Mouse (Mus musculus): Measurements from ENCODE around the gene Tmem254c. TPM values are rescaled to one million over a fixed set of nuclear protein-coding genes. Genes with fewer than 3 reads are reported as not detected.
"Not testable (repeated sequence)": the region's sequence is repeated elsewhere in the genome, so short reads cannot be mapped to it uniquely, and the experiment has no call there.

The Tmem254c gene
- total RNA-seq (2021): 1 to 10 TPM; 4.6 to 5.1 TPM
- polyA plus RNA-seq (2012; rRNA removed): not detected in 2 replicates
- long read RNA-seq, partial matches to known transcripts: 0 of 1 reads
- long read RNA-seq, other reads (novel, unspliced or antisense): 0 of 1 reads

DNA sequence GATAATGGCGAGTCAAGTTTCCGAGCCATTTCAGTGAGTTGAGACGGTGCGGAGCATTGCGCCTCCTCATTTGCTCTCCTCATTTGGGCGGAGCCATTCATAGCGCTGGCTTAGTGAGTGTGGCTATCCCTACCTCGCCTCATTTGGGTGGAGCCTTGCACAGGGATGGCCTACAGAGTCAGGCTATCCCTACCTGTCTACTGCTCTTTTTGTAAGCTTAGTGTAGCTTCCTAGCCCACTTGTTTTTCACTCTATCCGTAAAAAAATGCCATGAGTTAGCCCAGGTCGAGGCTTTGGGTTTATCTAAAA, at the start of gene Tmem254c:
Gene Tmem254c (minus strand): TSS at position 31 of the 309 bp plus-strand sequence.
- H3K4me3 ChIP-seq; H3K4me1 ChIP-seq (ENCODE audit: control insufficient read depth, insufficient read depth, low read length); H3K27me3 ChIP-seq (ENCODE audit: control insufficient read depth, insufficient read depth, low read length); H3K27ac ChIP-seq; intact Hi-C loops (cut with DNase I); H3K79me2 ChIP-seq (replicated peaks; ENCODE audit: control insufficient read depth, insufficient read depth, low read length); H3K9ac ChIP-seq (ENCODE audit: low read depth, low read length); H3K36me3 ChIP-seq (ENCODE audit: control insufficient read depth, insufficient read depth, low read length); DNase-seq: not testable (repeated sequence)
- no CpG with 5 or more reads among the region's 10 CpGs for WGBS

- H3K27me3 ChIP-seq (ENCODE audit: control insufficient read depth, insufficient read depth, low read length); H3K4me3 ChIP-seq; H3K79me2 ChIP-seq (replicated peaks; ENCODE audit: control insufficient read depth, insufficient read depth, low read length); intact Hi-C loops (cut with DNase I); H3K27ac ChIP-seq; H3K9ac ChIP-seq (ENCODE audit: low read depth, low read length); DNase-seq; H3K4me1 ChIP-seq (ENCODE audit: control insufficient read depth, insufficient read depth, low read length); H3K36me3 ChIP-seq (ENCODE audit: control insufficient read depth, insufficient read depth, low read length): not testable (repeated sequence)
- WGBS: no CpG with 5 or more reads among the region's 3 CpGs
These were observed 30.5 kb upstream of the Tmem254c start for GRCm38 (mm10) chr14:26097622-26098021.

- H3K36me3 ChIP-seq (ENCODE audit: control insufficient read depth, insufficient read depth, low read length); H3K27me3 ChIP-seq (ENCODE audit: control insufficient read depth, insufficient read depth, low read length); DNase-seq; H3K9ac ChIP-seq (ENCODE audit: low read depth, low read length); H3K27ac ChIP-seq; H3K4me3 ChIP-seq; intact Hi-C loops (cut with DNase I); H3K4me1 ChIP-seq (ENCODE audit: control insufficient read depth, insufficient read depth, low read length); H3K79me2 ChIP-seq (replicated peaks; ENCODE audit: control insufficient read depth, insufficient read depth, low read length): not testable (repeated sequence)
- no CpG with 5 or more reads among the region's 1 CpGs for WGBS
These were observed 14.8 kb upstream of the Tmem254c start, which contains the start of gene Cphx3 for GRCm38 (mm10) chr14:26081997-26082396. Gene Cphx3 (plus strand): TSS chr14:26082297.

- WGBS: no CpG with 5 or more reads among the region's 6 CpGs
- H3K4me3 ChIP-seq; H3K27ac ChIP-seq; DNase-seq; H3K79me2 ChIP-seq (replicated peaks; ENCODE audit: control insufficient read depth, insufficient read depth, low read length); H3K36me3 ChIP-seq (ENCODE audit: control insufficient read depth, insufficient read depth, low read length); H3K27me3 ChIP-seq (ENCODE audit: control insufficient read depth, insufficient read depth, low read length); H3K9ac ChIP-seq (ENCODE audit: low read depth, low read length); intact Hi-C loops (cut with DNase I); H3K4me1 ChIP-seq (ENCODE audit: control insufficient read depth, insufficient read depth, low read length): not testable (repeated sequence)
These were observed 14.1 kb upstream of the Tmem254c start, which contains the start of gene Cphx2 for GRCm38 (mm10) chr14:26081216-26081615. Gene Cphx2 (plus strand): TSS chr14:26081516.

GRCm38 (mm10) chr14:26076620-26077390, 9.7 kb upstream of the Tmem254c start:
- H3K79me2 ChIP-seq (replicated peaks; ENCODE audit: control insufficient read depth, insufficient read depth, low read length); intact Hi-C loops (cut with DNase I); H3K27me3 ChIP-seq (ENCODE audit: control insufficient read depth, insufficient read depth, low read length); DNase-seq; H3K4me1 ChIP-seq (ENCODE audit: control insufficient read depth, insufficient read depth, low read length); H3K36me3 ChIP-seq (ENCODE audit: control insufficient read depth, insufficient read depth, low read length); H3K9ac ChIP-seq (ENCODE audit: low read depth, low read length); H3K4me3 ChIP-seq; H3K27ac ChIP-seq: not testable (repeated sequence)
- WGBS: no CpG with 5 or more reads among the region's 5 CpGs

DNA sequence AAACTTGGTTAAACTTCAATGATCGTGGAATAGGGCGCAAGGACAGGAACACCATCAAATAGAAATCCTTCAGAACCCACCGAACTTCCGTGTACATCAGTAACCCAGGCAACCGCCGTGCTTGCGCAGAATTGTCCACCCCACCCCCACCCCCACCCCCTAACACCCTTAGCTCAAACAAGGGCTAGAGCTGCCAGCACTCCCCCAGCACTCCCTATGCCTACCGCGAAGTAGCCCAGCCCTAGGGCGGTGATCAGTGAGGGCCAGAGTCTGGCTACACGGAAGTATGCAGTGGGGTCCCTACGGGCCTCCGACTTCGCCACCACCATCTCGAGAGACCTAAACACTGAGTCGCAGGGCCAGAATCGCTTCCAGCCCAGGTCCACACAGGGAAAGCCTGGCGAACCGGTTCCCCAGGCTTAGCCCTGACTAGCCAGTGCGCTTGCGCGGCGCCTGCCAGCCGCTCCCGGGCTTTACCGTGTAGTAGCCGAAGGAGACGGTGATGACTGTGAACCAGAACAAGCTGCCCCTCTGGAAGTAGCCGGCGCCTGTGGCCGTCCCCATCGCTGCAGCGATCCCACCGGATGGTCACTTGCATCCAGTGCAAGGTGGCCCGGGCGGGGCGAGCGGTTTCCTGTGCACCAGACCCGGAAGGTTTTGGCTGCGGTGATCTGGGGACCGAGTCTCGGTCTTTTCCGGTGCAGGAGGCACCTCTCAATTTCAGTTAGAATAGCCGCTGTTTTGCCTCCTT, 406 bp downstream of the Tmem254c start:
- H3K4me1 ChIP-seq (ENCODE audit: control insufficient read depth, insufficient read depth, low read length); intact Hi-C loops (cut with DNase I); DNase-seq; H3K79me2 ChIP-seq (replicated peaks; ENCODE audit: control insufficient read depth, insufficient read depth, low read length); H3K36me3 ChIP-seq (ENCODE audit: control insufficient read depth, insufficient read depth, low read length); H3K27me3 ChIP-seq (ENCODE audit: control insufficient read depth, insufficient read depth, low read length); H3K27ac ChIP-seq; H3K9ac ChIP-seq (ENCODE audit: low read depth, low read length); H3K4me3 ChIP-seq: not testable (repeated sequence)
- no CpG with 5 or more reads among the region's 44 CpGs for WGBS

DNA sequence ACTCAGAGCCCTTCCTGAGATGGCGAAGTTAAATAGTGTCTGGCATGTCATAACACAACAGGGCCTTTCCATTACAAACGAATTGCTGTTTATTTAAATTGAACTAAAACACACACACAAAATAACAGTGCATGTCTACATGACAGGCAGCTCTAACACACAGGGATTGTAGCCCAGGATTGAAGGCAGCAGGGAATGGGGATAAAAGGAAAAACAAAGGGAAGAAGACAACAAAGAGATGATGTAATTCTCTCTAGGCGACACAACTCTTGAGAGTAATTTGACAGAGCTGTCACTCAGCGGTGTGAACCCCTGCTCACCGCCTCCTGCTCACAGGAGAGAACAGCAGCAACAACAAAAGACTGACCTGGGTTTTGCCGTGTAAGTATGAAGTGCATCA, 7.8 kb downstream of the Tmem254c start:
- H3K79me2 ChIP-seq (replicated peaks; ENCODE audit: control insufficient read depth, insufficient read depth, low read length); H3K27ac ChIP-seq; H3K4me3 ChIP-seq; H3K36me3 ChIP-seq (ENCODE audit: control insufficient read depth, insufficient read depth, low read length); H3K4me1 ChIP-seq (ENCODE audit: control insufficient read depth, insufficient read depth, low read length); DNase-seq; H3K27me3 ChIP-seq (ENCODE audit: control insufficient read depth, insufficient read depth, low read length); intact Hi-C loops (cut with DNase I); H3K9ac ChIP-seq (ENCODE audit: low read depth, low read length): not testable (repeated sequence)
- no CpG with 5 or more reads among the region's 6 CpGs for WGBS

GRCm38 (mm10) chr14:26058184-26058583, 9.0 kb downstream of the Tmem254c start:
- not testable (repeated sequence) for H3K36me3 ChIP-seq (ENCODE audit: control insufficient read depth, insufficient read depth, low read length)

DNA sequence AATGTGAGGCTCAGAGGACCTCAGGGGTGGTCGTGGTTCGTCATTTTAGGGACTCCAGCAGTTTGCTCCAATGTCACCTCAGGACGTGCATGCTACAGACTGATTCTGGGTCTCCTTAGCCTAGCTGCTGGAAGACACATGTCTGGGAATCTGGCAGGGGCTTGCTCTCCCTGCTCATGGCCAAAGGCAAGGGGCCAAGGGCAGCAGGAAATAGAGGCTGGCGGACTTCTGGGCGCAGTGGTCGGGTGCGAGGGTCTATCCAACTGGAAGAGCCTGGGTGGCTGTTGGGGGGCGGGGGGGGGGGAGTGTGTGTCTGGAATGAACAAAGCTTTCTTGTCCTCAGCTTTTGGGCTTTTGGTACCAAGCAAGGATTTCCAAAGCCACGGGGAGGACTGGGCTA, 18.4 kb downstream of the Tmem254c start:
- H3K9ac ChIP-seq (ENCODE audit: low read depth, low read length); intact Hi-C loops (cut with DNase I); H3K36me3 ChIP-seq (ENCODE audit: control insufficient read depth, insufficient read depth, low read length); H3K4me3 ChIP-seq; H3K4me1 ChIP-seq (ENCODE audit: control insufficient read depth, insufficient read depth, low read length); H3K27me3 ChIP-seq (ENCODE audit: control insufficient read depth, insufficient read depth, low read length); H3K79me2 ChIP-seq (replicated peaks; ENCODE audit: control insufficient read depth, insufficient read depth, low read length); H3K27ac ChIP-seq; DNase-seq: not testable (repeated sequence)
- WGBS: no CpG with 5 or more reads among the region's 9 CpGs

More at GRCm38 (mm10) chr14:26058184-26058583, 9.0 kb downstream of the Tmem254c start:
- H3K79me2 ChIP-seq (replicated peaks; ENCODE audit: control insufficient read depth, insufficient read depth, low read length); DNase-seq; H3K9ac ChIP-seq (ENCODE audit: low read depth, low read length); H3K4me3 ChIP-seq; H3K27me3 ChIP-seq (ENCODE audit: control insufficient read depth, insufficient read depth, low read length); intact Hi-C loops (cut with DNase I); H3K4me1 ChIP-seq (ENCODE audit: control insufficient read depth, insufficient read depth, low read length); H3K27ac ChIP-seq: not testable (repeated sequence)
- no CpG with 5 or more reads among the region's 3 CpGs for WGBS

Data from heart, adult 2 months (tissue).